Mouse (Mus musculus) brown adipose tissue, adult 24 weeks (tissue): ENCODE measurements around the gene Wt1. TPM values are rescaled to one million over a fixed set of nuclear protein-coding genes. Genes with fewer than 3 reads are reported as not detected.

Experiments used
- H3K27ac ChIP-seq: fragments of 200-500 bp; replicated peaks from 2 replicates; pipeline ENCODE4 v1.5.1; 2012; ENCODE audit warnings: low read depth, mild to moderate bottlenecking, low read length
- H3K4me1 ChIP-seq: fragments of 200-500 bp; 2 replicates; pipeline ENCODE4 v1.6.1; 2012; ENCODE audit warnings: low read length, mixed read lengths; ENCODE audit not compliant: control insufficient read depth, insufficient read depth, insufficient read length
- H3K4me3 ChIP-seq: fragments of 200-500 bp; 2 replicates; pipeline ENCODE4 v1.5.1; 2012; ENCODE audit warnings: low read depth, mild to moderate bottlenecking, low read length, moderate library complexity; ENCODE audit not compliant: insufficient read depth
- polyA plus RNA-seq: library from polyadenylated mRNA; stranded (reverse); fragments of >200 nt; gene quantifications from 2 replicates; pipeline ENCODE4 v1.2.4, GENCODE M21; 2012; ENCODE audit not compliant: missing spikeins, insufficient read depth, insufficient read length

The Wt1 gene
- polyA plus RNA-seq, 1 experiment, result not detected

- Histone ChIP-seq H3K4me1 (no peaks in the 10 kb centered on the region), H3K27ac (no peak overlapping the region)
Measured at GRCm38 (mm10) chr2:105186591-105186990, 60.3 kb downstream of the Wt1 start.

GRCm38 (mm10) chr2:105188182-105188581 lies 61.9 kb downstream of the Wt1 start:
- H3K27ac ChIP-seq, result no peak overlapping the region
- no peak overlapping the region for H3K4me3 ChIP-seq
- H3K4me1 ChIP-seq, result no peaks in the 10 kb centered on the region

More at GRCm38 (mm10) chr2:105186591-105186990, 60.3 kb downstream of the Wt1 start:
- no peak overlapping the region for H3K4me3 ChIP-seq

- Histone ChIP-seq H3K27ac (no peak overlapping the region), H3K4me3 (no peak overlapping the region), H3K4me1 (no peaks in the 10 kb centered on the region)
Measured at GRCm38 (mm10) chr2:105189352-105189751, 63.0 kb downstream of the Wt1 start.

- Histone ChIP-seq H3K27ac (no peak overlapping the region), H3K4me1 (no peaks in the 10 kb centered on the region), H3K4me3 (no peak overlapping the region)
Measured at GRCm38 (mm10) chr2:105200152-105200551, 73.8 kb downstream of the Wt1 start.

GRCm38 (mm10) chr2:105206563-105207174 lies 80.3 kb downstream of the Wt1 start:
- H3K27ac ChIP-seq, result no peak overlapping the region

GRCm38 (mm10) chr2:105212839-105213238 lies 86.5 kb downstream of the Wt1 start:
- no peak overlapping the region for H3K4me3 ChIP-seq
- H3K4me1 ChIP-seq, result no peaks in the 10 kb centered on the region
- H3K27ac ChIP-seq, result no peak overlapping the region

More at GRCm38 (mm10) chr2:105206563-105207174, 80.3 kb downstream of the Wt1 start:
- no peaks in the 10 kb centered on the region for H3K4me1 ChIP-seq
- H3K4me3 ChIP-seq, result no peak overlapping the region

GRCm38 (mm10) chr2:105215914-105216313 lies 89.6 kb downstream of the Wt1 start:
- H3K4me1 ChIP-seq, result no peaks in the 10 kb centered on the region
- no peak overlapping the region for H3K27ac ChIP-seq
- no peak overlapping the region for H3K4me3 ChIP-seq

GRCm38 (mm10) chr2:105219229-105219628 lies 92.9 kb downstream of the Wt1 start:
- Histone ChIP-seq H3K27ac (no peak overlapping the region), H3K4me1 (peaks cover under 1% of the 10 kb centered on the region; the same call in 1 of the 2 replicates), H3K4me3 (no peak overlapping the region)

- H3K4me1 ChIP-seq, result peaks cover 4% of the 10 kb centered on the region
- no peak overlapping the region for H3K4me3 ChIP-seq
- no peak overlapping the region for H3K27ac ChIP-seq
Measured at GRCm38 (mm10) chr2:105219664-105220063, 93.3 kb downstream of the Wt1 start.

GRCm38 (mm10) chr2:105220738-105221303 lies 94.5 kb downstream of the Wt1 start:
- H3K27ac ChIP-seq, result no peak overlapping the region
- no peak overlapping the region for H3K4me3 ChIP-seq
- peaks cover 4% of the 10 kb centered on the region for H3K4me1 ChIP-seq

Other genes starting within 250 kb of the Wt1 start
- gene Eif3m, start 109.4 kb upstream of the Wt1 start, polyA plus RNA-seq, result 147 TPM in 2 replicates
- not detected in 2 replicates for gene Gm11060, start 34.5 kb upstream of the Wt1 start, polyA plus RNA-seq
- 1.3 TPM in 1 of 2 replicates, not detected in the other for gene Them7, start 97.8 kb downstream of the Wt1 start, polyA plus RNA-seq